Mouse (Mus musculus) ES-E14 (cell line): ENCODE results near the gene Mdfi.
A peak's percentile ranks its signal among the peaks of the same experiment; 100 is the strongest.

ENCODE experiments used
- MAFK ChIP-seq: IDR thresholded peaks from 2 replicates; pipeline ENCODE4 v1.6.1; 2014; ENCODE audit warnings: mild to moderate bottlenecking, low read depth, low read length, inconsistent platforms; ENCODE audit not compliant: insufficient read depth
- ZC3H11A ChIP-seq: IDR thresholded peaks from 2 replicates; pipeline ENCODE4 v1.6.1; 2012; ENCODE audit warnings: low read depth, mild to moderate bottlenecking, inconsistent platforms, low read length, borderline replicate concordance
- ZNF384 ChIP-seq: IDR thresholded peaks from 2 replicates; pipeline ENCODE4 v1.6.1; 2012; ENCODE audit warnings: low read depth, low read length, inconsistent platforms

DNA sequence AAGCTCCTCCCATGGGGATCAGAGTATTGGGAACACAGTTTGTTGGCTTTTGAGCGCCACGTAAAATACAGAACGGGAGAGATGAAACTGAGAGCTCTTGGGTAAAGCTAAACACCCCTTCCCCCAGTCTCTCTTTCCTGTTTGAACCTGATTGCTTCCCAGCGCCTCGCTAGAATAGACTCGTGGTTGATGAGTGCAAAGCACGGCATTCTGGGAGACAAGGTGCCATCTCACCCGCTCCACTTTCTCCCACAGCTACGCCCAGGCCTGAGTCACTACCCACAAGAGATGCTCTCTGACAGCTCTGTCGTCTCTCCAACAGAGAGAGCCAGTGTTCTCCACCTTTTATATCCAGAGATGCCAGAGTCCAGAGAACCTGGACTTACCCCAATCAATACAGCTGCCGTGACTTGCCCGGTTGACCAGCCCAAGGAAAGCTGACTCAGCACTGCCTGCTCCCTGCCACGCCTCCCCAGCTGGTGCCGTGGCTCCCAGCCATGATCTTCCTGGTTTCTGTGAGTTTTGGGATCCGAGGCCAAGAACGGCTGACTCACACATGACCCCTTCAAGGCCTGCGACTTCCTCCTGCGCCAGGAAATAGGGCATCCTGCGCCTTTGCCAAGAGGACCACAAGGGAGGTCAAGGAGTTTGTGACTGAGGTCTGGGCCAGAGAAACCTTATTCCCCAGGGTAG is 7.6 kb upstream of the Mdfi start:
- TF ChIP-seq ZNF384, result no peak
- TF ChIP-seq MAFK, result peak; percentile 97
- TF ChIP-seq ZC3H11A, result no peak
